Mouse (Mus musculus): ENCODE results near the gene Cyp51. TPM values are rescaled to one million over a fixed set of nuclear protein-coding genes. Genes with fewer than 3 reads are reported as not detected.

Gene Cyp51
- polyA plus RNA-seq, 1 experiment, result 108 TPM

- peaks cover 35% of the 10 kb centered on the region for H3K36me3 ChIP-seq (ENCODE audit: control insufficient read depth, insufficient read depth)
- peak overlapping the region; percentile 61 for H3K4me2 ChIP-seq (ENCODE audit: low read depth)
- peaks cover 48% of the 10 kb centered on the region for H3K79me2 ChIP-seq (ENCODE audit: control insufficient read depth, insufficient read depth)
- no peaks in the 10 kb centered on the region for H3K27me3 ChIP-seq (ENCODE audit: control insufficient read depth, insufficient read depth, insufficient read length)
- H3K4me3 ChIP-seq, result peak overlapping the region; percentile 92
- peak overlapping the region; percentile 77 for H3ac ChIP-seq (ENCODE audit: control insufficient read depth, insufficient read length)
- no peak for TF ChIP-seq POLR2A (IDR thresholded peaks at IDR 0.05; ENCODE audit: insufficient read length, low read depth)
- TF ChIP-seq MYOG (IDR thresholded peaks at IDR 0.05; ENCODE audit: control insufficient read depth in 1 of 3, insufficient read depth in 1 of 3, insufficient read length in 2 of 3, low read depth in 2 of 3), result peak in 2 of 3 experiments; percentile 1 to 3
- no peak for TF ChIP-seq POLR2AphosphoS2 (IDR thresholded peaks at IDR 0.05; ENCODE audit: insufficient read length, low read depth)
- no peak for TF ChIP-seq TCF3 (IDR thresholded peaks at IDR 0.05; ENCODE audit: insufficient read length, low read depth)
- no peak for TF ChIP-seq TCF12 (IDR thresholded peaks at IDR 0.05; ENCODE audit: insufficient read depth, poor library complexity, severe bottlenecking)
- peak in 1 of 3 experiments; percentile 20 for TF ChIP-seq MYOD1 (IDR thresholded peaks at IDR 0.05; ENCODE audit: control insufficient read depth in 1 of 3, insufficient read length in 2 of 3, low read depth in 2 of 3)
- TF ChIP-seq USF1 (IDR thresholded peaks at IDR 0.05; ENCODE audit: low read depth), result no peak
- no peak for TF ChIP-seq MAX (IDR thresholded peaks at IDR 0.05; ENCODE audit: low read depth)
- no peak for TF ChIP-seq CEBPB (IDR thresholded peaks at IDR 0.05; ENCODE audit: insufficient read depth, poor library complexity, severe bottlenecking)
- TF ChIP-seq SRF (IDR thresholded peaks at IDR 0.05; ENCODE audit: control insufficient read depth, insufficient read length, low read depth), result no peak
These were observed 763 bp downstream of the Cyp51 start for GRCm38 (mm10) chr5:4103626-4104340.

GRCm38 (mm10) chr5:4101770-4102169 is 2.8 kb downstream of the Cyp51 start:
- Histone ChIP-seq H3ac (ENCODE audit: control insufficient read depth, insufficient read length) (no peak overlapping the region), H3K79me2 (ENCODE audit: control insufficient read depth, insufficient read depth) (peaks cover 62% of the 10 kb centered on the region), H3K4me3 (no peak overlapping the region), H3K4me2 (ENCODE audit: low read depth) (peak overlapping the region; percentile 61), H3K27me3 (ENCODE audit: control insufficient read depth, insufficient read depth, insufficient read length) (no peaks in the 10 kb centered on the region), H3K36me3 (ENCODE audit: control insufficient read depth, insufficient read depth) (peaks cover 35% of the 10 kb centered on the region)
- TF ChIP-seq TCF3 (IDR thresholded peaks at IDR 0.05; ENCODE audit: insufficient read length, low read depth) (no peak), POLR2AphosphoS2 (IDR thresholded peaks at IDR 0.05; ENCODE audit: insufficient read length, low read depth) (no peak), MAX (IDR thresholded peaks at IDR 0.05; ENCODE audit: low read depth) (no peak), REST (IDR thresholded peaks at IDR 0.05; ENCODE audit: insufficient read depth, insufficient read length) (no peak), MYOD1 (IDR thresholded peaks at IDR 0.05; ENCODE audit: control insufficient read depth in 1 of 3, insufficient read length in 2 of 3, low read depth in 2 of 3) (no peak), MYOG (IDR thresholded peaks at IDR 0.05; ENCODE audit: control insufficient read depth in 1 of 3, insufficient read depth in 1 of 3, insufficient read length in 2 of 3, low read depth in 2 of 3) (no peak), TCF12 (IDR thresholded peaks at IDR 0.05; ENCODE audit: insufficient read depth, poor library complexity, severe bottlenecking) (no peak), POLR2A (IDR thresholded peaks at IDR 0.05; ENCODE audit: insufficient read length, low read depth) (no peak), E2F4 (IDR thresholded peaks at IDR 0.05; ENCODE audit: insufficient read depth) (no peak), SRF (IDR thresholded peaks at IDR 0.05; ENCODE audit: control insufficient read depth, insufficient read length, low read depth) (no peak), USF1 (IDR thresholded peaks at IDR 0.05; ENCODE audit: low read depth) (no peak), CEBPB (IDR thresholded peaks at IDR 0.05; ENCODE audit: insufficient read depth, poor library complexity, severe bottlenecking) (no peak)

- no peak overlapping the region for H3ac ChIP-seq (ENCODE audit: control insufficient read depth, insufficient read length)
- peaks cover 65% of the 10 kb centered on the region for H3K79me2 ChIP-seq (ENCODE audit: control insufficient read depth, insufficient read depth)
- H3K27me3 ChIP-seq (ENCODE audit: control insufficient read depth, insufficient read depth, insufficient read length), result no peaks in the 10 kb centered on the region
- H3K4me2 ChIP-seq (ENCODE audit: low read depth), result peak overlapping the region; percentile 35
- TF ChIP-seq MYOG (IDR thresholded peaks at IDR 0.05; ENCODE audit: control insufficient read depth in 1 of 3, insufficient read depth in 1 of 3, insufficient read length in 2 of 3, low read depth in 2 of 3) (no peak), MYOD1 (IDR thresholded peaks at IDR 0.05; ENCODE audit: control insufficient read depth in 1 of 3, insufficient read length in 2 of 3, low read depth in 2 of 3) (no peak), CEBPB (IDR thresholded peaks at IDR 0.05; ENCODE audit: insufficient read depth, poor library complexity, severe bottlenecking) (no peak), POLR2AphosphoS2 (IDR thresholded peaks at IDR 0.05; ENCODE audit: insufficient read length, low read depth) (no peak), E2F4 (IDR thresholded peaks at IDR 0.05; ENCODE audit: insufficient read depth) (no peak), REST (IDR thresholded peaks at IDR 0.05; ENCODE audit: insufficient read depth, insufficient read length) (no peak), SRF (IDR thresholded peaks at IDR 0.05; ENCODE audit: control insufficient read depth, insufficient read length, low read depth) (no peak)
- no peak overlapping the region for H3K4me3 ChIP-seq
- H3K36me3 ChIP-seq (ENCODE audit: control insufficient read depth, insufficient read depth), result peaks cover 35% of the 10 kb centered on the region
These were observed 3.5 kb downstream of the Cyp51 start for GRCm38 (mm10) chr5:4101031-4101430.

- peaks cover 80% of the 10 kb centered on the region for H3K79me2 ChIP-seq (ENCODE audit: control insufficient read depth, insufficient read depth)
- TF ChIP-seq TCF12 (IDR thresholded peaks at IDR 0.05; ENCODE audit: insufficient read depth, poor library complexity, severe bottlenecking) (no peak), TCF3 (IDR thresholded peaks at IDR 0.05; ENCODE audit: insufficient read length, low read depth) (no peak), SRF (IDR thresholded peaks at IDR 0.05; ENCODE audit: control insufficient read depth, insufficient read length, low read depth) (no peak), CEBPB (IDR thresholded peaks at IDR 0.05; ENCODE audit: insufficient read depth, poor library complexity, severe bottlenecking) (no peak), USF1 (IDR thresholded peaks at IDR 0.05; ENCODE audit: low read depth) (no peak), POLR2A (IDR thresholded peaks at IDR 0.05; ENCODE audit: insufficient read length, low read depth) (no peak), REST (IDR thresholded peaks at IDR 0.05; ENCODE audit: insufficient read depth, insufficient read length) (no peak), MYOD1 (IDR thresholded peaks at IDR 0.05; ENCODE audit: control insufficient read depth in 1 of 3, insufficient read length in 2 of 3, low read depth in 2 of 3) (no peak), POLR2AphosphoS2 (IDR thresholded peaks at IDR 0.05; ENCODE audit: insufficient read length, low read depth) (no peak), MAX (IDR thresholded peaks at IDR 0.05; ENCODE audit: low read depth) (no peak), E2F4 (IDR thresholded peaks at IDR 0.05; ENCODE audit: insufficient read depth) (no peak), MYOG (IDR thresholded peaks at IDR 0.05; ENCODE audit: control insufficient read depth in 1 of 3, insufficient read depth in 1 of 3, insufficient read length in 2 of 3, low read depth in 2 of 3) (no peak)
- no peaks in the 10 kb centered on the region for H3K27me3 ChIP-seq (ENCODE audit: control insufficient read depth, insufficient read depth, insufficient read length)
- H3ac ChIP-seq (ENCODE audit: control insufficient read depth, insufficient read length), result no peak overlapping the region
- no peak overlapping the region for H3K4me2 ChIP-seq (ENCODE audit: low read depth)
- peaks cover 27% of the 10 kb centered on the region for H3K36me3 ChIP-seq (ENCODE audit: control insufficient read depth, insufficient read depth)
- H3K4me3 ChIP-seq, result no peak overlapping the region
These were observed 10.1 kb downstream of the Cyp51 start for GRCm38 (mm10) chr5:4094471-4094870.
